Mouse (Mus musculus) heart, adult 11 months (tissue): ENCODE results near the gene Edn1.
A peak's percentile ranks its signal among the peaks of the same experiment; 100 is the strongest.

Experiments
- DNase-seq: peaks from one replicate; pipeline ENCODE4 v3.0.0; 2022

The Edn1 gene

DNA sequence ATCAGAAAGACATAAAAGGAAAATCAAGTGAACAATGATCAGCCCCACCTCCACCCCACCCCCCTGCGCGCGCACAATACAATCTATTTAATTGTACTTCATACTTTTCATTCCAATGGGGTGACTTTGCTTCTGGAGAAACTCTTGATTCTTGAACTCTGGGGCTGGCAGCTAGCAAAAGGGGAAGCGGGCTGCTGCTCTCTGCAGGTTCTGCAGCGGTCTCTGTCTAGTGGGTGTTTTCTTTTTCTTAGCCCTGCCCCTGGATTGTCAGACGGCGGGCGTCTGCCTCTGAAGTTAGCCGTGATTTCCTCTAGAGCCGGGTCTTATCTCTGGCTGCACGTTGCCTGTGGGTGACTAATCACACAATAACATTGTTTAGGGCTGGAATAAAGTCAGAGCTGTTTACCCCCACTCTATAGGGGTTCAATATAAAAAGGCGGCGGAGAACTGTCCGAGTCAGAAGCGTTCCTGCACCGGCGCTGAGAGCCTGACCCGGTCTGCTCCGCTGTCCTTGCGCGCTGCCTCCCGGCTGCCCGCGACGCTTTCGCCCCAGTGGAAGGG is at the start of gene Edn1:
Gene Edn1, plus strand, starts transcription at position 316 of the 561 bp plus-strand sequence.
- peak; percentile 98 for DNase-seq

DNA sequence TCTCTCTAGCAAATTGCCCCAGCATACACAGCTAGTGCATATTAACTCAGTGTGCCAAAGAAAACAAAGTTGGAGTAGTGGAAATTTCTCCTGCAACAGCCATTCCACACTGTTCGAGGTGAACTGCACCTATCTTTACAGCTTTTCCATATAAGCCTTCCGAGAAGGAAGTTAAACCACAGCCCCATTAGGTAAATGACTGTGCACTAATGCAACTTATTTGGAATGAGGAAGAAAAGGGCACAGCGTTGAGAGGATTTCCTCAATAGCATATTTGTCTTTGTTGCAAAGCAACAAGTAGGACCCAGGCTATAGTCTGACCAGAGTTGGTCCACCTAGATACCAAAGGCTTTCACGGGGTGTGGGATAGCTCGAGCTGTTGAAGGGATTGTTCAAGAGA is 47.5 kb upstream of the Edn1 start:
- no peak for DNase-seq

DNA sequence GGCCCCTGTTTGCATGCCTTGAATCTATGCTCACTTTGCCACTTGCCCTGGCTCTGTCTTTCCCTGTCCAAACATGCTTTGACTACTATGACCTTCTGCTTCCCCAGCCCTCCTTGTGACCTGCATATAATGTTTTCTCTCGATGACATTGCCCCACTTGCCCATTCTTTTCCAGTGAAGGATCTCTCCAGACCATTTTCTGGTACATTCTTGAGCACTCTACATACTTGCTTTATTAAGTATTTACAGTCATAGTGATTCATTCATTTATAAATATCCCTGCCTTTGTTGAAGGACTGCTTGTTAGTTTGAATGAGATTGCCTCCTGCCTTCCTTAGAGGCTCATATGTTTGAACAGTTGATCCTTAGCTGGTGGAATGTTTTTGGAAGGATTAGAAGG is 46.2 kb upstream of the Edn1 start:
- no peak for DNase-seq

DNA sequence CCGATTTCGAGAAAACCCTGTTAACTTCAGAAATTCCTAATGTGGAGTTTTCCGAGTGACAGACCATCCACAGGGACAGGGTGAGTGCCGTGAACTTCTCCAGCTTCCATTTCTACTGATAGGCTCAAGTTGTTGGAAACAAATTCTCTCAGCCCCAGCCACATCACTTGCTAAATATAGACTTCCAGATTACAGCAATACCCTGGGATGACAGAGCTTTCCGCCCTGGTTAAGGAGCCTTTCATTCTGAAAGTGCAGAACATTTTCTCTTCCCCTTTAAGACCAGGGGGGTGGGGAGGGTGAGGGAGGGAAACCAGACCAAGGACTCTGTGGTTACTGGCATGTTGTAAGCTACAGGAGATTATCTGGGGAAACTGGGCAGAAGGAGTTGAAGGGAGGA is 42.9 kb upstream of the Edn1 start:
- peak; percentile 98 for DNase-seq

DNA sequence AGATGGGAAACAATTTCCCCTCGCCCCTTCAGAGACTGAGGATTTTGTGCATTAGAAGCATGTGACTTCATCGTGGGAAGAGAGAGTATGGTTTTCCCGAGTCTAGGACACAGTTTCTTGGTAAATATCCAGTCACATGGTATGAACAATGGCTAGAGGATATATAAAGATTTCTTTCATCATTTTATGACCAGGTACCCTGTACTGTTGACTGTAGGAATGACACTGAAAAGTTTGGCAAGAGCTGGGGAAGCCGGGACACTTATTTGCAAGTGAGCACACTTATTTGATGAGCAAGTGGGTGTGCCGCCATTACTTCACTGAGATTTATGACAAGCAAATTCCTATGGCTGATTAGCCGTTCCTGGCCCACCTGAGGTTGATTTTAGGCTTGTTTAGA is 40.6 kb upstream of the Edn1 start:
- DNase-seq = no peak

DNA sequence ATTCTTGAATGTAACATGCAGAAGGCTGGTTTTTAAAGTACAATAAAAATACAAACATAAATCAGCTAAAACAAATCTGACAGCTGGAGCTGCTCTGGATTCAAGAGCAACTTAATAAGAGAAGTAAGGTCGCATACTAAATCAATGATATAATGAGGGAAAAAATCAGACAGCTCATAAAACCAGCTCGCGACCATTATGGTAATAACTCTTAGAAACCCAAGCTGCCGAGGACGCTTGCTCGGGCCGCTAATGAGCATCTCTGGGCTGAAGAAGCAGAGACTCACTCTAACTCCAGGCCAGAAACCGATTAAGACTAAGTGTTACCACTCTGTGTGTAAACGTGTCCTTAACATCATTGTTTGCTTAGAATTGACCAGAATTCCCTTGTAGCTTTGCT is 31.2 kb upstream of the Edn1 start:
- DNase-seq = no peak

DNA sequence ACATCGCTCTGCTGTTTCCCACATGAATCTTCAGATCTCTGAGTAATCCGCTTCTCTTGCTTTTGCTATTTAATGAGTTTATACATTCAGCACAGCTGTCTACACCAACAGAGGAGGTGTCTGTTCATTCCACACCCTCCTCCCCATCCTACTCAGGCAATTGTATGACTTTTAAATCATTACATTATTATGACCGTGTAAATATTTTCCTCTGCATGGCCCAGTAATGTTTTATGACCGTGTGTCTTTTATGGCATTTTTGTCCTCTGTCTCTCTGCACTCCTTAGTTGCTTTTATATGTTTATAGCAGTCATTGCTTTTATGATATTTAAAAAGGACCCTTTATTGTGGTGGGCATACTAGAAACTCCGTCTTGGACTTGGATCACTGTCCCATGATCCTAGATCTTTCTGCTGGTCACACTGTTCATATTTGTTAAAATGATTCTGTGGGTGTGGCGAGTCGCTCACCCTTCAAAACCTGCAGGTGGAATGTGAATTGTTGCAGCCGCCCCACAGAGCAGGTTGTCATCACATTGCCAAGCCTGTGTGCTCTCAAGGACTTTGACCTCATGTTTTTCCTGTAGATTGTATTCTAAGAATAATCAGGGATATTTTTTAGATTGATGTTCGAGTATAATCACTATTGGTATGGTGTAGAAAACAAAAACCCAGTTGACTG is 24.4 kb upstream of the Edn1 start:
- no peak for DNase-seq

DNA sequence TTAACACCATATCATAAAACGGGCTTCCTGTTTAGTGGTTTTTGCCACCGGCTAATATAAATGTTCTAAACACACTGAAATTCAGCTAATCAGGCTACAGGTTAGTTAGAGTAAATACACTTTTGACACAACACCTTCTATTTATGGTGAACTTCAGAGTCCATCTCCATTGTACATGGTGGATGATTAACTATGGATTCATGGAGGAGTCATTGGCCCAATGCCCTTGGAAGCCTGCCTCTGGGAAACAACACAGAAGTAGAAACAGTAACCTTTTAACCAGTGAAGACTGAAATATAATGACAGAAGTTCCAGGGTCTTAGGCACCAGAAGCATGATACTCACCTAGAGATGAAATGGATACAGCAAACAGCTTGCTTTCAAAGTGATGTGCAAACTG is 23.5 kb upstream of the Edn1 start:
- DNase-seq = no peak

DNA sequence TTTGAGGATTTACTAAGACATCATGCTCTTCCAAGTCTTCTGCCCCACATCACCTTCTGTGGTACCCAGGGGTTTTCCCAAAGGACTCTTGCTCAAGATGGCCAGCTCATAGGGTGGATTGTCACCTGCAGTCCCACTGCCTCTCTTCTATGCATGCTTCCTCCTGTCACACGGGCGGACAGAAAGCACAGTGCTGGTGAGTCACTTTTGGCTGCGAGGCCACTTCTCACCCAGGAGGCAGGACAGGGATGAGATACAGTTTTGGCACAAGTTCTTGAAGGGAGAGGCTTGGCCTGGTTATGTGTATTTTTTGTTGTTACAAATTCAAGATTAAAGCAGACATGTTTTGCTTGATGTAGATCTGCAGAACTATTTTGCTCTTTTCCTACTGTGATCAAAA is 15.4 kb upstream of the Edn1 start:
- peak; percentile 95 for DNase-seq

DNA sequence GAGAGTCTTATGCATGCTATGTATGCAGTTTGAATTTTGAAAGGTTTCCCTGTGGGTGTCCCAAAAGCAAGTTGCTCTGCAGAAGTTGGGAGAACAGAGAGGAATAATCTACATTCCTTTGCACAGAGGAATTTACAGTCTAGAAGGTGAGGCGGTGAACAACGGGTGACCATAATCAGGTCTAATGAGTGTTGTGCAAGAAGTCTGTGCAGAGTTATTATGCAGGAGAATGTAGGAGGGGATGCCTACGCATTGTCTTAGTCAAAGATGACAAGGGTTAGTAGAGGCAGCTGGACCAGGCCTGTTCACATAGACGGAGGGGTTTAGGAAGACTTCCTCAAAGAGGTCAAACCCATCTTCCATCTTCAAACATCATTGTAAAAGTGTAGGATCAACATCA is 14.5 kb upstream of the Edn1 start:
- DNase-seq = no peak

DNA sequence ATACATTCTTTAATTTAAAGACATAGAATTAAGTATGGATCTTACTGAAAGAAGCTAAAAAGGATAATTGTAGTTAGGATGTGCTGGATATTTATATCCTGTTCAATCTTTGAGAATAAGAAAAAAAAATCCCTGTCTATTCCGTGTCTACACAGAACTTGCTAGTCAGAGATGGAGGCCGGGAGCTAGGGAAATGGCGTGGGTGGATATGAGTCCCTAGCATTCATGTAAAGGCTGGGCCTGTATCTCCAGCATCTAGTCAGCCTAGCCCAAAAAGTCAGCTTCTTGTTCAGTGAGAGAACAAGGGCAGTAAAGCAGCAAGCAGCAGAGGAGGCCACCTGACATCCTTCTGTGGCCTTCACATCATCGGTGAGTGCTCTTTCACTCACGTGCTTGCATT is 8.7 kb upstream of the Edn1 start:
- no peak for DNase-seq

DNA sequence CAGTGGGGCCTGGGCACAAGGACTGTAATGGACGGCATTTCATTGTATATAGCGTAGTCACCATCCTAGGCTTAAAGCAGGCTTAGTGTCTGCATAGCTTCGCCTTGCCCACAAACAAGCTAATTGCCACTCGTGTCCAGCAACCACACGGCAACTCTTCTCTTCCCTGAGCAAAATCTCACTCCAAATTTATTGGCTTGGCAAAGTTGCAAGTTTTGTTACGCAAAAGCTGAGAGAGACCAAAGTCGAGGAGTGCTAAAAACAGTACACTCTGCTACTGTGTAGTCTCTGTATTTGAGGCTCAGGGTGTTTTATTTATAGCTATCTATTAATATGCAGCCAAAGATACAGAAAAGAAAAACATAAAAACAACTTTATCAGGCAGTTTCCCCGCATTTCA is 3.0 kb upstream of the Edn1 start:
- no peak for DNase-seq

DNA sequence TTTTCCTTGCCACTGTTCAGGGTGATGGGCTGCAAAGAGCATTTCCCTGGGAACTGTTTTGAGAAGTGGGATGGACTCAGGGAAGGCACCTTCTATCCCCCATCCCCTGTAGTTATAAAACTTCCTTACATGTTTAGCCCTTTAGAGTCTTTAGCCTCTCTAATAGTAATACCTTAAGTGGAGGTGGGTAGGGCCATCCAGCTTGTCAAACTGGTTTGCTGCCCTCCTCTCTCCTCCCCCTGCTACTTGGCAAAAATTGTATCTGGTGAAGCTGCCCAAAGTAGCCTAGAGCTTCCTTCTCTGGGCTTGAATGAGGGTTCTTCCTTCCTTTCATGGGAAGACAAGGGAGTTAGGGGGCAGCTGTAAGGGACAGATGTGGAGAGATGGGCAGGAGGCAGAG is 2.5 kb upstream of the Edn1 start:
- no peak for DNase-seq

DNA sequence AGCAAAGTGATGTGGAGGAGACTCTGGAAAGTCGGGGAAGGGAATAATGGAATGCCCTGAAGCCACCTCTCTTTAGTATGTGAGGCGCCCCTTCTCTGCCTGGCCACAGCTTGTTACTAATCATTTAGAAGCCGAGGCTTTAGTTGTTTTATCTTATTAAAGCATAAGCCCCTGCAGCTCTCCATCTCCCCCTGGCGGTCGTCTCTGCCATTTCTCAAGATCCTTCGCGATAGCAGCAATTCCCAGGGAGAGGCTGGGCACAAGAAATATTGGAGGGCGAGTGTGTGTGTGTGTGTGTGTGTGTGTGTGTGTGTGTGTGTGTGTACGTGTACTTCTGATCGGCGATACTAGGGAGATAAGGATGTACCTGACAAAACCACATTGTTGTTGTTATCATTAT is 709 bp upstream of the Edn1 start:
- DNase-seq = peak; percentile 97

DNA sequence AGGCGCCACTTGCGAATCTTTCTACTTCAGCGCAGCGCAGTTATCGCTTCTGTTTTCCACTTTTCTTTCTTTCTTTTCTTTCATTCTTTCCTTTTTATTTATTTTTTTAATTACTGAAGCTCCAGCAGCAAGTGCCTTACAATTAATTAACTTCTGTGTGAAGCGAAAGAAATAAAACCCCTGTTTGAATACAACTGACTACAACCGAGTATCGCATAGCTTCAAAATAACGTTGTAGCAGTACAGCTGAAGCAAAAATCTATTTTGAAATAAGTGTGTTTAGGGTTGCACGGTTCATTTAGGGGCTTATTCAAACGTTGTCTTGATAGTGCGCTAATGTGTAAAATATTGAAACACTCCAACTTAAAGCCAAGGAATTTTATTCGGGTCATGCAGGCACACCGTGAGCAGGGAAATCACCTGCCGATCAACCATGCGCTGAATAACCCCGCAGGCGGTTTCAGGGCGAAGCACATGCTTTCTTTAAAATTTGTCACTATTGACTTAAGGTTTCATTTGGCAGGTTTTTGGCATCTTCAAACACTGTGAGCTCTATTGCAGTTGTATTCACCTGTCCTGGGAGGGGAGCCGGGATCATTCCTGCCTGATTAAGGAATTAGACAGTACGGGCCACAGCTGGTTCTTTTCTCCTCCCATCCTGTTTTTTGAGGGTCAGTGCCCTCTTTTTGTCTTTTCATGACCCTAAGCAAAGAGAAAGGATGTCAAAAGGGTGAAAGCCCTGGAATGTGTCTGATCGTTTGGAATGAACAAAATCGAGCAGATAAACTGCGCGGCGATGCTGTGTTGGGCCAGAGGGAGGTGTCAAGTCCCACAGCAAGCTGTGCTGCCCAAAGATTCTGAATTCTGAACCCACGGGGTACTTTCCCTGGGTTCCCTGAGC is 935 bp downstream of the Edn1 start:
- peak; percentile 89 for DNase-seq

DNA sequence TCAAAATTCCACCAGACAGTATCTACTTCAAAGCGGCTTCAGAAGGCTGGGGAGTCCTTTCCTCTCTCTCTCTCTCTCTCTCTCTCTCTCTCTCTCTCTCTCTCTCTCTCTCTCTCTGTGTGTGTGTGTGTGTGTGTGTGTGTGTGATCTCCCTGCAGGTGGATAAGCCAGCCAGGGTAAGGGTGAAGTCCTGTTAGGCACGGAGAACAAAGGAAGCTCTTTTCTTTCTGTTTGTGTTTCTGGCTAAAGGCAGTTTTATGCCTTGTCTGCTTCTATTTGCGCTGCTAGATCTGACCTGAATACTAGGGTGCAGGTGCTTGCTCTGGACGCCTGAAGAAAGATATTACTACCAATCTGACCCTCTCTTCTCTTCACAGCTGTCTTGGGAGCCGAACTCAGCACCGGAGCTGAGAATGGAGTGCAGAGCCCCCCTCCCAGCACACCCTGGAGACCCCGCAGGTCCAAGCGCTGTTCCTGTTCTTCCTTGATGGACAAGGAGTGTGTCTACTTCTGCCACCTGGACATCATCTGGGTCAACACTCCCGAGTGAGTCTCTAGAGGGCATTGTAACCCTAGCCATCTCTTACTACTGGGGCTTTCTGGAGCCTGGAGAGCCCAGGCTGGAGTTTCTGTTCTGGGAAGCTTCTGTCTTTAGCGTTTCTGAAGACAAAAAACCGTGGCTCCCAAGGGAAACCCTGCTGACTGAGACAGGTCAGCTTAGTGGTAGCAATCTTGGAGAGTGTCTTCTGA is 2.1 kb downstream of the Edn1 start:
- peak; percentile 92 for DNase-seq

DNA sequence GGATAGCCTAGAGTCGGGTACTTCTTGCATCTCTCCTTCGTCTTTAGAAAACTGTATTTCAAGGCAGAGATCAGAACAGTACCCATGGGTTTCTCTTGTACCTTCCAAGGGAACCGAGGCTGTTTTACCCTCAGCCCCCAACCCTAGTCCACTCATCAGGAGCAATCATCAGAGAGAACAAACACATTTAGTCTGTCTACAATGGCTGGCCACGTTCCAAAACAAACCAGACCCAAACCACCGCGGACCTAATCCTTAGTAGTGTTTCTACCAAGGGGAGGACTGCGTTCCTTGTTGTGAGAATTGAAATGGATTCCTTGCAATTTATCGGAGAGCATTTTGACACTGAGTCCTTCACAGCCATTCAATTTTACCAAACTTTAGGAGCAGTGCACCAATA is 2.9 kb downstream of the Edn1 start:
- DNase-seq = no peak

DNA sequence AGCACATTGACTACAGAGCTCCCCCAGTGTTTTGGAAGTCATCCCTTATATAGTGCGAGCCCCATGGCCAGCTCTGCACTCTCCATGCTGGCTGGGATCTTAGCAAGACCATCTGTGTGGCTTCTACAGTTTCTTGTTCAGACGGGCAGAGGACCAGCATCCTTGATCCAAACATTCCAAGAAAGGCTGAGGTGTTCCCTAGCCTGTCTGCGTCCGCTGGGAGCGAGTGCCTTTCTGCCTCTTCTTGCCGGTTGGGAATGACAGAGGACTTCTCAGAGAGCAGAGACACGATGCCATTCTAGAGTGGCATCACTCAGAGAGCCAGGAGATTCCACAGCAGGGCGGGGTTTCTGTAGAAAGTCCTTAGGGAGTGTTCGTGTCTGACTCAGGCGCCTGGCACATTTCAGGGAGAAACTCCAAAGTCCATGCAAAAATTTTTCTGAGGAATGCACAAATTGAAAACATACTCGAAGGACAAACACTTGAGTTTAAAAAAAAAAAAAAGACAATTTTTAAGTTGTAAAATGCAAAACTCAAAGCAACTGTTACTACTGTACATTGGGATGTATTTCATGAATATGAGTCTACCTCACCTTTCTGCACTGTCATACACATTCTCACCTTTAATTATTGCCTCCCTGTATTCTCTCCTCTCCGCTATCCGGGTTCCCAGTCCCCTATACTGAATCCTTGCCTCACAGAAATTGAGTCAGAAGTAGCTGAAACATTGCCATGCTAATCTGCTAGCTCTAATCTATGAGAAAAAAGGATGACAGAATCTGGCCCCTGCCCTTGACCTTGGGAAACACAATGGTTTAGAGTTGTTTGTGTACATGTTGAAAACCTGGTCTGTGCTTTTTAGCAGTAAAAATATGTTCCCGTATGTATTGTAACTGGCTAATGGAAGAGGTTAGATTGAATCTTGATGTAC is 5.9 kb downstream of the Edn1 start:
- peak; percentile 90 for DNase-seq

DNA sequence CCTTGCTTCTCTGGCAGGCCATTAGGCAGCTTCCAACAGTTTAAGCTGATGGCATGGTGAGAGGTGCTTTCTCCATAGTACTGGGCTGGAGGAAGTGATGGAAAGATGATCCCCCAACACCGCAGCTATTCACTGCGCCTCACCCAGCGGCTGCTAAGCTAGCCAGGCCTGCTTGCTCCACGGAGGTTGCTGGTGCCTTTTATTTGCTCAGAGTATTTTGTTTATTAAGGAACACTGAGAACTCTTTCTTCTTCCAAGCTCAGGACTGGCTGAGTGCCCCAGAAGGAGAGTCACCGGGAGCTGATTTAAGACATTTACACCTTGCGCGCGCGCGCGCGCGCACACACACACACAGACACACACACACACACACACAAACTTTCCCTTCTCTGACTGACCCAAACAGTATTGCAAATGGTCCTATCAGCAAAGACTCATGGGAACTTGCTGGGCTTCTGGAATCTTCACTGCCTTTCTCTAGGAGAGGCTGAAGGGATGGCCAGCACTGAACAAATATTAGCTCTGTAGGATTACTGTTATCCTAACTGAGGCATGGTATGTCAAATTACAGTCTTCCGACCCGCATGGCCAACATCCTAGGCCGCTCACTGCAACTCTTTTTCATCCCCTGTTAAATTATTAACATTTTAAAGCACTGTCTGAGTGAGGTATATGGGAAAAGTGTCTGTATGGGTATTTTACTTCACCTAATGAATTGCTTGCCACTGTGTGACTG is 7.3 kb downstream of the Edn1 start:
- peak; percentile 91 for DNase-seq

DNA sequence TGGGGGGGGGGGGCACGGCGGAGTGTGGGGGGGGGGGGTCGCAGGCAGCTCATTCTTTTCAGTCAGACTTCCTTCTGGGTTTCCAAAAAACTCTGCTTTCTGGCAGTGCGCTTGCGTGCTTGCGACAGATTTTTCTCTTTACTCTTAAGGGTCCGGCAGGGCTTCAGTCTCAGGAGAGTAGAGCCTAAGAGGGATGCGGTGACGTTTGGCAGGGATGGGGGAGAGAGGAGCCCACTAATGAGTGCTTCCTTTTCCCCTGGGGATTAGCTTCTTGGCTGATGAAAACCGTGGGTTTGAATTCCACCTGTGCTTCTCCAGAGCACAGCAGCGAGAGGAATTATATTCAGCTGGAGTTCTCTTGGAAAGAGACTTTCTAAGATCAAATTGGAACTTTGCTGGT is 8.5 kb downstream of the Edn1 start:
- peak; percentile 92 for DNase-seq

DNA sequence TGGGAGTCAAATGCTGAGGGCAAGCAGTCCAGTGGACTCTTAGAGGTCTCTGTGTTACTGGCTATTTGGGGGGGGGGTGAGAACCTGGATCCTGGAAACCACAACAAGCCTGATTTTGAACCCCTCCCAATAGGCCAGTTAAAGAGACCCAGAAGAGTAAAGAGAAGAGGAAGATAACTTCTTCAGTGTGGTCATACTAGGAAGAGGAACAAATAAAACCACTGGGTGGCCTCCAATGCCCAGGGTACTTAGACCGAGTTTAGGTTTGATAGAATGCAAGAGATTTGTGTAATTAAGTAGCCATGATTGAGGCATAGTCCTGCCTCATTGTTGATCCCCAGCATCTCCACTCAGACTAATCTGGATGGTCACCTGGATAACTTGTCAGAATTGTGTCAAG is 14.4 kb downstream of the Edn1 start:
- no peak for DNase-seq

DNA sequence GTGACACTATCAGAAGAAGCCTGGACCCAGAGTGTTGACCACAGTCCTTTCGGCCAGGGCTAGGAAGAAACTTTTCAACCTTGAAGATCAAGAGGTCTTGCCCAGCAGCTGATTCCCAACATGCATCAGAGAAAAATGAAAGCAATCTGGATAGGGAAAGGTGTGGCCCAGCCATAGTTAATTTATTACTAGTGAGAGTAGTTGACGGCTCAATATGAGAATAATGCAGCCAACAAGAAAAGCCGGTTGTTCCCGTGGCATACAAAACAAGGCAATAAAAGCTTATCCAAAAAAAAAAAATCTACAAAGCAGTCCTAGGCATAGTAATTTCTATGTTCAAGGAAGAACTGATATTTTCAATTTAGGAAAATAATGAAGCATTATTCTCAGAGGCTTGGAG is 16.5 kb downstream of the Edn1 start:
- DNase-seq = no peak
